Mouse (Mus musculus): ENCODE results near the gene Slc22a20. TPM values are rescaled to one million over a fixed set of nuclear protein-coding genes. Genes with fewer than 3 reads are reported as not detected.

Gene Slc22a20
- total and polyA plus RNA-seq, 2 experiments from 2014 or later: not detected

DNA sequence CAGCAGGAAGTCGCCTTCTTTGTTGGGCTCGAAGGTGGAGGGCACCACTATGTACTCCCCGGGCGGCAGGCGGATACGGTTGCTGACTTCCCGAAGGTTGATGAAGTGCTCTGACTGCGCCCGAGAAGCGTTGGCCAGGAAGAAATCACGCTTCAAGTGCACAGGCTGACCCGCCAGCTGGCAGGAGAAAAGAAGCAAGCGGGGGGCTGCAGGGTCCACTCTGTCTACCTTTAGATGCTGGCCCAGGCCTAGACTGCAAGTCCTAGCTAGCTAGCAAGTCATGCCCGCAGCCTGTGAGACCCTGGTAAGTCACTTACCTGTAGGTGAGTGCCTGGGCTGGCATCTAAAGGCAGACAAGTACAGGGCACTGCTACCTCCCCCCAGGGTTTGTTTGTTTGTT, 8.8 kb upstream of the Slc22a20 start:
- Histone ChIP-seq H3K4me3 (ENCODE audit: low read depth, low read length) (no peak overlapping the region), H3K27ac (ENCODE audit: low read depth) (no peak overlapping the region), H3K9ac (replicated peaks; ENCODE audit: low read depth, low read length) (no peak overlapping the region), H3K4me2 (ENCODE audit: low read depth, low read length) (no peak overlapping the region), H3K9me3 (replicated peaks; ENCODE audit: control insufficient read depth, low read length) (no peaks in the 10 kb centered on the region), H3K4me1 (ENCODE audit: control insufficient read depth, insufficient read depth) (no peaks in the 10 kb centered on the region), H3K27me3 (ENCODE audit: control insufficient read depth, insufficient read depth, low read length) (no peaks in the 10 kb centered on the region), H3K36me3 (replicated peaks; ENCODE audit: control insufficient read depth, insufficient read depth, low read length) (peaks cover 7% of the 10 kb centered on the region; the same call in 1 of the 2 replicates)
- ATAC-seq (ENCODE audit: insufficient read depth, low read depth): no peak
- TF ChIP-seq EP300 (IDR thresholded peaks at IDR 0.05; ENCODE audit: low read depth) (no peak), CTCF (IDR thresholded peaks at IDR 0.05; ENCODE audit: low read depth) (no peak)
- WGBS: 75% methylated on average over 14 of the region's 14 CpGs
- DNase-seq (ENCODE audit: low spot score): no peak

DNA sequence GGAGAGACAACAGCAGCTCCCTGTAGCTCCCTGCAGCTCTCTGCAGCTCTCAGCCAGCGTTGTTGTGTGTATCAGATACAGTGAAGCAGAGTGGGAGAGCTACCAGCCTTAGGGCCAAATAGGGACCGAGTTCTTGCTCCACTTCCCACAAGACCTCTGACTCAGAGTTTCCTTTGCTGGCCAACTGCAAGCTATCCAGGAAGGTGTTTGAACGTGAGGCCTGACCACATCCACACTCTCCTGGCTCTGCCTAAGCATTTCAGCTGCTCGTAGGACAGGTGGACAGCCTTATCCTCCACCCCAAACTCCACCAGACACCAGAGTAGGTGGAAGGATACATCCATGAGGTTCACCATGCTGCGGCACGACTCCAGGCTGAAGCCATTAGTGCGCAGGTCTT, 6.1 kb upstream of the Slc22a20 start:
- WGBS: 65% methylated on average over 7 of the region's 7 CpGs
- DNase-seq (ENCODE audit: low spot score) (no peak), ATAC-seq (ENCODE audit: insufficient read depth, low read depth) (no peak)
- H3K36me3 ChIP-seq (replicated peaks; ENCODE audit: control insufficient read depth, insufficient read depth, low read length): peaks cover 7% of the 10 kb centered on the region; the same call in 1 of the 2 replicates
- TF ChIP-seq EP300 (IDR thresholded peaks at IDR 0.05; ENCODE audit: low read depth) (no peak), CTCF (IDR thresholded peaks at IDR 0.05; ENCODE audit: low read depth) (no peak)
- no peaks in the 10 kb centered on the region for H3K9me3 ChIP-seq (replicated peaks; ENCODE audit: control insufficient read depth, low read length)
- no peak overlapping the region for H3K4me2 ChIP-seq (ENCODE audit: low read depth, low read length)
- no peak overlapping the region for H3K4me3 ChIP-seq (ENCODE audit: low read depth, low read length)
- no peaks in the 10 kb centered on the region for H3K4me1 ChIP-seq (ENCODE audit: control insufficient read depth, insufficient read depth)
- H3K27me3 ChIP-seq (ENCODE audit: control insufficient read depth, insufficient read depth, low read length): no peaks in the 10 kb centered on the region
- no peak overlapping the region for H3K9ac ChIP-seq (replicated peaks; ENCODE audit: low read depth, low read length)
- H3K27ac ChIP-seq (ENCODE audit: low read depth): no peak overlapping the region

DNA sequence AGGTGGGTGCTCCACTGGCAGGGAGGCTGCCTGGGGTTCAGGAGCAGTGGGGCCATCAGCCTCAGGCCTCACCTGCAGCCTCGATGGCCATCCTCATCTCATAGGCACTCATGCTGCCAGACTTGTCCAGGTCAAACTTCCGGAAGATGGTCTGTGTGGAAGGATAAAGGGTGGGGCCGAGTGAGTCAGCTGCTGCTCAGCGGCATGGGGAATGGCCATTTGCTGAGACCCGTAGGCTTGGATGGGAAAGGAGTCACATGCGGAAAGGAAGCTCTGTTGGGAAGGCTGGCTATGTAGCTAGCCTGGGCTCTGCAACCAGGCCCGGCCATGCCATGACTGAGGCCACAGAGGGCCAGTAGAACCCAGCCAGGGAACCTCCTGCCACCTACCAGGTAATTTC, 5.5 kb upstream of the Slc22a20 start:
- no peak overlapping the region for H3K27ac ChIP-seq (ENCODE audit: low read depth)
- no peak overlapping the region for H3K4me2 ChIP-seq (ENCODE audit: low read depth, low read length)
- H3K36me3 ChIP-seq (replicated peaks; ENCODE audit: control insufficient read depth, insufficient read depth, low read length): peaks cover 7% of the 10 kb centered on the region; the same call in 1 of the 2 replicates
- no peak for ATAC-seq (ENCODE audit: insufficient read depth, low read depth)
- DNase-seq (ENCODE audit: low spot score): no peak
- H3K27me3 ChIP-seq (ENCODE audit: control insufficient read depth, insufficient read depth, low read length): no peaks in the 10 kb centered on the region
- H3K9ac ChIP-seq (replicated peaks; ENCODE audit: low read depth, low read length): no peak overlapping the region
- TF ChIP-seq EP300 (IDR thresholded peaks at IDR 0.05; ENCODE audit: low read depth): no peak
- no peak for TF ChIP-seq CTCF (IDR thresholded peaks at IDR 0.05; ENCODE audit: low read depth)
- H3K4me1 ChIP-seq (ENCODE audit: control insufficient read depth, insufficient read depth): no peaks in the 10 kb centered on the region
- no peaks in the 10 kb centered on the region for H3K9me3 ChIP-seq (replicated peaks; ENCODE audit: control insufficient read depth, low read length)
- 73% methylated on average over 7 of the region's 7 CpGs for WGBS
- H3K4me3 ChIP-seq (ENCODE audit: low read depth, low read length): no peak overlapping the region

DNA sequence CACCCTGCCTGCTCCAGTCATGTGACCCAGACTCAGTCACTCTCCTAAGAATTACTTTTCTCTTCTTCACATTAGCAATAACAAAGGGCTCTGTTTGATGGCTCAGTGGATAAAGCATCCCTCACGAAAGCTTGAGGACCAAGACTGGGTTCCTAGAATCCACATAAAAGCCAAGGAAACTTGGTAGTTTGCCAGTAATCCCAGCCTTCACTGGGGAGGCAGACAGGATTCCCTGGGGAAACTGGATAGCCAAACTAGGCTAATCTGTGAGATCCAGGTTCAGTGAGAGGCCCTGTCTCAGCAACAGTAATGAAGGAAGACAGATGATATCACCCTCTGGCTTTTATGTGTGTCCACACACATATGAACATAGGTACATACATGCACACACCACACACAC, 5.0 kb upstream of the Slc22a20 start:
- Histone ChIP-seq H3K9ac (replicated peaks; ENCODE audit: low read depth, low read length) (no peak overlapping the region), H3K4me3 (ENCODE audit: low read depth, low read length) (no peak overlapping the region), H3K27ac (ENCODE audit: low read depth) (no peak overlapping the region), H3K9me3 (replicated peaks; ENCODE audit: control insufficient read depth, low read length) (no peaks in the 10 kb centered on the region), H3K4me1 (ENCODE audit: control insufficient read depth, insufficient read depth) (no peaks in the 10 kb centered on the region), H3K27me3 (ENCODE audit: control insufficient read depth, insufficient read depth, low read length) (no peaks in the 10 kb centered on the region), H3K36me3 (replicated peaks; ENCODE audit: control insufficient read depth, insufficient read depth, low read length) (peaks cover 7% of the 10 kb centered on the region; the same call in 1 of the 2 replicates), H3K4me2 (ENCODE audit: low read depth, low read length) (no peak overlapping the region)
- 69% methylated on average over 1 of the region's 1 CpGs for WGBS
- DNase-seq (ENCODE audit: low spot score): no peak
- ATAC-seq (ENCODE audit: insufficient read depth, low read depth): no peak
- TF ChIP-seq CTCF (IDR thresholded peaks at IDR 0.05; ENCODE audit: low read depth): no peak
- no peak for TF ChIP-seq EP300 (IDR thresholded peaks at IDR 0.05; ENCODE audit: low read depth)

DNA sequence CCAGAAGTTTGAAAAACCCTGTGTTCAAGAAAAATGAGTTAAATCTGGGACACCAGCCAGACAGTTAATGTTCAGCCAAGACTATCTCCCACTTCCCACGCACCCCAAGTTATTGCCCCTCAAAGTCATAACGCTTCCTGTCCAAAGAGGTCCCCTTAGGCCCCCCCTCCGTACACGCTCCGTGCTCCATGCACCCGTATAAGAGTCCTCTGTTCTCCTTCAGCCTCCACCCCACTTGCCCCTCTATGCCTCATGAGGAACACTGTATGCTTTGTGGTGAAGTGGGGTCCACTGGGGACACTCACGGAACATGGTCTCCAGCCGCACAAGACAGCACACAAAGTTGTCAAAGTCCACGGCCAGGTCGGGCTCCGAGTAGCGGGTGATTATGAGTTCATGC, 4.1 kb upstream of the Slc22a20 start:
- DNase-seq (ENCODE audit: low spot score): no peak
- Histone ChIP-seq H3K27ac (ENCODE audit: low read depth) (no peak overlapping the region), H3K4me3 (ENCODE audit: low read depth, low read length) (no peak overlapping the region), H3K9ac (replicated peaks; ENCODE audit: low read depth, low read length) (no peak overlapping the region), H3K27me3 (ENCODE audit: control insufficient read depth, insufficient read depth, low read length) (no peaks in the 10 kb centered on the region), H3K4me1 (ENCODE audit: control insufficient read depth, insufficient read depth) (no peaks in the 10 kb centered on the region), H3K9me3 (replicated peaks; ENCODE audit: control insufficient read depth, low read length) (no peaks in the 10 kb centered on the region), H3K4me2 (ENCODE audit: low read depth, low read length) (no peak overlapping the region), H3K36me3 (replicated peaks; ENCODE audit: control insufficient read depth, insufficient read depth, low read length) (peaks cover 7% of the 10 kb centered on the region; the same call in 1 of the 2 replicates)
- ATAC-seq (ENCODE audit: insufficient read depth, low read depth): no peak
- WGBS: 76% methylated on average over 12 of the region's 12 CpGs
- TF ChIP-seq CTCF (IDR thresholded peaks at IDR 0.05; ENCODE audit: low read depth) (no peak), EP300 (IDR thresholded peaks at IDR 0.05; ENCODE audit: low read depth) (no peak)

DNA sequence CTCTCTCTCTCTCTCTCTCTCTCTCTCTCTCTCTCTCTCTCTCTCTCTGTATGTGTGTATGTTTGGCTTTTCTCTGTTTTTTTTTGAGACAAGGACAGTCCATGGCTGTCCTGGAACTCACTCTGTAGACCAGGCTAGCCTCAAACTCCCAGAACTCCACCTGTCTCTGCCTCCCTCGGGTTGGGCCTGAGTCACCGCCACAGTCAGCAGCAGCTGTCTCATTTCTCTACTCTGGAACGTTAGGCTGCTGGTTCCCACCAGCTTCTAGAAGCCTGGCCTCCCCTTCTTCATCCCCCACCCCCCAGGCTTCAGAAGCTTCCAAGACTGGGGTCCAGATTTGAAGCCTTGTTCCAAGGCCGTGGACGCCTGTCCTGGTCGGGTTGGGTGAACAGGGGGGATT, 3.6 kb upstream of the Slc22a20 start:
- WGBS: 64% methylated on average over 6 of the region's 6 CpGs
- no peak for DNase-seq (ENCODE audit: low spot score)

More for the DNA sequence above, 3.6 kb upstream of the Slc22a20 start:
- peaks cover 7% of the 10 kb centered on the region; the same call in 1 of the 2 replicates for H3K36me3 ChIP-seq (replicated peaks; ENCODE audit: control insufficient read depth, insufficient read depth, low read length)
- no peak overlapping the region for H3K4me3 ChIP-seq (ENCODE audit: low read depth, low read length)
- no peak for ATAC-seq (ENCODE audit: insufficient read depth, low read depth)
- no peak for TF ChIP-seq EP300 (IDR thresholded peaks at IDR 0.05; ENCODE audit: low read depth)
- TF ChIP-seq CTCF (IDR thresholded peaks at IDR 0.05; ENCODE audit: low read depth): no peak
- no peak overlapping the region for H3K27ac ChIP-seq (ENCODE audit: low read depth)
- no peaks in the 10 kb centered on the region for H3K27me3 ChIP-seq (ENCODE audit: control insufficient read depth, insufficient read depth, low read length)
- no peak overlapping the region for H3K9ac ChIP-seq (replicated peaks; ENCODE audit: low read depth, low read length)
- no peaks in the 10 kb centered on the region for H3K9me3 ChIP-seq (replicated peaks; ENCODE audit: control insufficient read depth, low read length)
- H3K4me1 ChIP-seq (ENCODE audit: control insufficient read depth, insufficient read depth): no peaks in the 10 kb centered on the region
- H3K4me2 ChIP-seq (ENCODE audit: low read depth, low read length): no peak overlapping the region

All from heart, postnatal 0 days (tissue).